Mouse (Mus musculus) lung, adult 2 months (tissue): ENCODE data around the gene Cog5.
"Not testable (repeated sequence)": the region's sequence is repeated elsewhere in the genome, so short reads cannot be mapped to it uniquely, and the experiment has no call there.

ENCODE experiments used
- CTCF ChIP-seq: fragments of 200-500 bp; IDR thresholded peaks from 2 replicates; pipeline ENCODE4 v1.5.1; 2011; ENCODE audit warnings: mild to moderate bottlenecking, low read length, control low read depth; ENCODE audit not compliant: insufficient read depth
- POLR2A ChIP-seq: fragments of 200-500 bp; IDR thresholded peaks from 2 replicates; pipeline ENCODE4 v1.6.1; 2011; ENCODE audit warnings: low read depth, mild to moderate bottlenecking, control low read depth, low read length, borderline replicate concordance; ENCODE audit errors: extremely low read depth

DNA sequence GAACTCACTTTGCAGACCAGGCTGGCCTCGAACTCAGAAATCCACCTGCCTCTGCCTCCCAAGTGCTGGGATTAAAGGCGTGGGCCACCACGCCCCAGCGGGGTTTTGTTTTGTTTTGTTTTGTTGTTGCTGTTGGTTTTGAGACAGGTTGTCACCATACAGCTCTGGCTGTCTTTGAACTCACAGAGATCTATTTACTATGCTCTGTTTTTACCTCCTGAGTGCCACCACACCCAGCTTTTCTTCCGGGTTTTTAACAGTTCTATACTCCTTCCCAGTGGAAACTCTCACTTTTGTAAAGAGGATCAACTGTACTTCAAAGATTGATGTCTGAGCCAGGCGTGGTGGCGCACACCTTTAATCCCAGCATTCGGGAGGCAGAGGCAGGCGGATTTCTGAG lies 26.3 kb upstream of the Cog5 start:
- not testable (repeated sequence) for TF ChIP-seq CTCF, POLR2A
